Mouse (Mus musculus) olfactory bulb, adult 2 months (tissue): ENCODE measurements around the gene Tmbim1.

Experiments
- CTCF ChIP-seq: fragments of 200-500 bp; IDR thresholded peaks from 2 replicates; pipeline ENCODE4 v1.5.1; 2012; ENCODE audit warnings: low read depth, mild to moderate bottlenecking, low read length, moderate library complexity; ENCODE audit not compliant: insufficient read depth
- POLR2A ChIP-seq: fragments of 200-500 bp; IDR thresholded peaks from 2 replicates; pipeline ENCODE4 v1.6.1; 2012; ENCODE audit warnings: mild to moderate bottlenecking, low read depth, low read length, moderate library complexity; ENCODE audit not compliant: insufficient read depth

GRCm38 (mm10) chr1:74289740-74290139, 15.7 kb downstream of the Tmbim1 start:
- TF ChIP-seq CTCF, result no peak
- no peak for TF ChIP-seq POLR2A
